Mouse (Mus musculus): ENCODE data around the gene Ctss. TPM values are rescaled to one million over a fixed set of nuclear protein-coding genes. Genes with fewer than 3 reads are reported as not detected.
A peak's percentile ranks its signal among the peaks of the same experiment; 100 is the strongest.

Gene Ctss
- polyA plus RNA-seq, 1 experiment from 2014 or later: 28.2 TPM

DNA sequence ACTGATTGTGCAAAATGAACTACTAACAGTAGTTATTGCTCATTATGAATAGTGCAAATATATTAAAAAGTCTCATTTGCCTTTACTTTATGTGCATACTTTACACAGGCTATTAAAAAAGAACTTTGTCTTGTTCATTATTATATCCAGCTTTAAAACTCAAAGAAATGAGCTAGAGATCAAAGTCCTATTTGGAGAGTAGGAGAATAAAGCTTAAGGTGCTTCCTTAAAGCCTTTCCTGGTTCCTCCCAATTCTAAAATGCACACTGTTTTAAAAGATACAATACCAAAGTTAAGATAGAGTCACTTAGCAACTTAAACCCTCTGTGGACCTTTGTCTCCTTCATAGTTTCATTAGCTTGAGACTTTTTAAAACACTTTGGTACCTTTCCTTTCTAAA, 72.1 kb downstream of the Ctss start:
- Histone ChIP-seq H3K27me3 (replicated peaks) (no peaks in the 10 kb centered on the region), H3K27ac (0 out of 2 replicates have a peak overlapping the region, but pooled peaks have one; percentile 76), H3K4me3 (replicated peaks) (no peak overlapping the region), H3K9me3 (no peaks in the 10 kb centered on the region), H3K36me3 (no peaks in the 10 kb centered on the region), H3K4me1 (replicated peaks) (no peaks in the 10 kb centered on the region), H3K9ac (no peak overlapping the region), H3K4me2 (replicated peaks) (no peak overlapping the region)
- peak; percentile 73 for ATAC-seq

DNA sequence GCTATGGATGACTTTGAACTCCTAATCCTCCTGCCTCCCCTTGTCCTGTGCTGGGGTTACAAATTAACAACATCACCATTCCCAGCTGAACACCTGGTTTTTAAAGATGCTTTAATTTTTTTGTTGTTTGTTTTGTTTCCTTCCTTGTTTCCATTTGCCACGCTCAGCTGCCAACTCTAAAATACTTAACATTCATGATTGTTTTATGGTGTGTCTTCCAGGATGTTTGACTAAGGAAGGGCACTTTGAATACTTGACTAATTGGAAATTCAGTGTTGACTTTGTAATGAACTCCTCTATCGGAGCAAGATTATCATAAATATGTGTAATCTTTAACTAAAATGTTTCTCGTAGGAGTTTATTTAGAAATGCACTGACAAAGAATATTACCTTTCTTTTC, 74.7 kb downstream of the Ctss start:
- no peaks in the 10 kb centered on the region for H3K4me1 ChIP-seq (replicated peaks)
- 61% methylated on average over 3 of the region's 3 CpGs for whole genome bisulfite sequencing
- no peaks in the 10 kb centered on the region for H3K36me3 ChIP-seq
- H3K9ac ChIP-seq: no peak overlapping the region
- ATAC-seq: peak; percentile 44
- H3K27me3 ChIP-seq (replicated peaks): no peaks in the 10 kb centered on the region
- H3K4me2 ChIP-seq (replicated peaks): 0 out of 2 replicates have a peak overlapping the region, but pooled peaks have one; percentile 9
- peak overlapping the region; percentile 44; the same call in 1 of the 2 replicates for H3K27ac ChIP-seq
- no peaks in the 10 kb centered on the region for H3K9me3 ChIP-seq
- no peak overlapping the region for H3K4me3 ChIP-seq (replicated peaks)

Other genes starting within 250 kb of the Ctss start
- gene Mindy1, start 245.4 kb upstream of the Ctss start, polyA plus RNA-seq (2015; fragmentation: Nextera tagmentation; extraction: Ambion mirVana): 36.1 and 38.4 TPM in 2 replicates
- 15.5 and 15.7 TPM in 2 replicates for gene Prune1, start 244.7 kb upstream of the Ctss start, polyA plus RNA-seq (2015; fragmentation: Nextera tagmentation; extraction: Ambion mirVana)
- gene Anxa9, start 219.6 kb upstream of the Ctss start, polyA plus RNA-seq (2015; fragmentation: Nextera tagmentation; extraction: Ambion mirVana): 1.4 and 1.6 TPM in 2 replicates
- gene Cers2, start 212.0 kb upstream of the Ctss start, polyA plus RNA-seq (2015; fragmentation: Nextera tagmentation; extraction: Ambion mirVana): 146 and 148 TPM in 2 replicates
- 29.2 and 31.2 TPM in 2 replicates for gene Setdb1, start 169.6 kb upstream of the Ctss start, polyA plus RNA-seq (2015; fragmentation: Nextera tagmentation; extraction: Ambion mirVana)
- not detected in 2 replicates for gene 4930558C23Rik, start 123.9 kb upstream of the Ctss start, polyA plus RNA-seq (2015; fragmentation: Nextera tagmentation; extraction: Ambion mirVana)
- gene Arnt, start 92.4 kb upstream of the Ctss start, polyA plus RNA-seq (2015; fragmentation: Nextera tagmentation; extraction: Ambion mirVana): 32.8 and 34.6 TPM in 2 replicates
- gene Ctsk, start 27.5 kb upstream of the Ctss start, polyA plus RNA-seq (2015; fragmentation: Nextera tagmentation; extraction: Ambion mirVana): 8.5 and 9.5 TPM in 2 replicates
- gene Hormad1, start 32.9 kb downstream of the Ctss start, polyA plus RNA-seq (2015; fragmentation: Nextera tagmentation; extraction: Ambion mirVana): not detected in 2 replicates
- 40.2 and 41.4 TPM in 2 replicates for gene Golph3l, start 62.1 kb downstream of the Ctss start, polyA plus RNA-seq (2015; fragmentation: Nextera tagmentation; extraction: Ambion mirVana)
- 65.1 and 69.0 TPM in 2 replicates for gene Ensa, start 98.2 kb downstream of the Ctss start, polyA plus RNA-seq (2015; fragmentation: Nextera tagmentation; extraction: Ambion mirVana)
- 50.5 and 52.3 TPM in 2 replicates for gene Mcl1, start 132.0 kb downstream of the Ctss start, polyA plus RNA-seq (2015; fragmentation: Nextera tagmentation; extraction: Ambion mirVana)
- 2.3 and 3.0 TPM in 2 replicates for gene Adamtsl4, start 161.1 kb downstream of the Ctss start, polyA plus RNA-seq (2015; fragmentation: Nextera tagmentation; extraction: Ambion mirVana)
- gene Ecm1, start 212.8 kb downstream of the Ctss start, polyA plus RNA-seq (2015; fragmentation: Nextera tagmentation; extraction: Ambion mirVana): 20.2 and 20.9 TPM in 2 replicates
- 54.4 and 54.5 TPM in 2 replicates for gene Tars2, start 233.4 kb downstream of the Ctss start, polyA plus RNA-seq (2015; fragmentation: Nextera tagmentation; extraction: Ambion mirVana)

Data from intestine, embryonic 15.5 days (tissue).